Mouse (Mus musculus) spleen, adult 2 months (tissue): ENCODE results near the gene Sh2b3.

ENCODE experiments used
- CTCF ChIP-seq: fragments of 200-500 bp; IDR thresholded peaks from 2 replicates; pipeline ENCODE4 v1.5.1; 2011; ENCODE audit warnings: mild to moderate bottlenecking, inconsistent platforms; ENCODE audit not compliant: insufficient read depth, insufficient read length, insufficient replicate concordance; ENCODE audit errors: extremely low read depth
- POLR2A ChIP-seq: fragments of 200-500 bp; IDR thresholded peaks from 2 replicates; pipeline ENCODE4 v1.6.1; 2011; ENCODE audit warnings: low read depth, low read length, inconsistent platforms

- TF ChIP-seq CTCF (no peak), POLR2A (no peak)
These were observed 17.9 kb downstream of the Sh2b3 start for GRCm38 (mm10) chr5:121819559-121819958.
